Mouse (Mus musculus): ENCODE results near the gene Scaf11. TPM values are rescaled to one million over a fixed set of nuclear protein-coding genes. Genes with fewer than 3 reads are reported as not detected.
"Not testable (repeated sequence)": the region's sequence is repeated elsewhere in the genome, so short reads cannot be mapped to it uniquely, and the experiment has no call there.

Gene Scaf11
- total RNA-seq (2021), result 10 to 100 TPM; 49.9 to 50.3 TPM
- long read RNA-seq, full-length matches to known transcripts, result 3 of 9 reads
- long read RNA-seq, partial matches to known transcripts, result 4 of 9 reads
- long read RNA-seq, other reads (novel, unspliced or antisense), result 2 of 9 reads

GRCm38 (mm10) chr15:96460730-96461540 is at the start of gene Scaf11:
Scaf11 (minus strand) TSS chr15:96460843.
- peak; percentile 92 to 97 for DNase-seq (ENCODE audit: low spot score in 2 of 2)

GRCm38 (mm10) chr15:96507097-96507840 is 46.6 kb upstream of the Scaf11 start:
- DNase-seq (ENCODE audit: low spot score in 2 of 2), result peak; percentile 65 to 70

- no peak for DNase-seq (ENCODE audit: low spot score in 2 of 2)
Observed at GRCm38 (mm10) chr15:96497646-96498045, 37.0 kb upstream of the Scaf11 start.

- no peak for DNase-seq (ENCODE audit: low spot score in 2 of 2)
Observed at GRCm38 (mm10) chr15:96494279-96494678, 33.6 kb upstream of the Scaf11 start.

- no peak for DNase-seq (ENCODE audit: low spot score in 2 of 2)
Observed at GRCm38 (mm10) chr15:96493573-96493972, 32.9 kb upstream of the Scaf11 start.

- DNase-seq (ENCODE audit: low spot score in 2 of 2), result not testable (repeated sequence)
Observed at GRCm38 (mm10) chr15:96492919-96493318, 32.3 kb upstream of the Scaf11 start.

GRCm38 (mm10) chr15:96491861-96492641 is 31.4 kb upstream of the Scaf11 start:
- no peak for DNase-seq (ENCODE audit: low spot score in 2 of 2)

GRCm38 (mm10) chr15:96491421-96491820 is 30.8 kb upstream of the Scaf11 start:
- DNase-seq (ENCODE audit: low spot score in 2 of 2), result no peak

- DNase-seq (ENCODE audit: low spot score in 2 of 2), result no peak
Observed at GRCm38 (mm10) chr15:96490123-96490522, 29.5 kb upstream of the Scaf11 start.

GRCm38 (mm10) chr15:96488941-96489786 is 28.5 kb upstream of the Scaf11 start:
- DNase-seq (ENCODE audit: low spot score in 2 of 2), result no peak

- DNase-seq (ENCODE audit: low spot score in 2 of 2), result no peak
Observed at GRCm38 (mm10) chr15:96487066-96487698, 26.5 kb upstream of the Scaf11 start.

- no peak for DNase-seq (ENCODE audit: low spot score in 2 of 2)
Observed at GRCm38 (mm10) chr15:96480822-96481221, 20.2 kb upstream of the Scaf11 start.

GRCm38 (mm10) chr15:96478006-96478405 is 17.4 kb upstream of the Scaf11 start:
- DNase-seq (ENCODE audit: low spot score in 2 of 2), result no peak

- peak; percentile 89 to 92 for DNase-seq (ENCODE audit: low spot score in 2 of 2)
Observed at GRCm38 (mm10) chr15:96476359-96476758, 15.7 kb upstream of the Scaf11 start.

GRCm38 (mm10) chr15:96475571-96475972 is 14.9 kb upstream of the Scaf11 start:
- no peak for DNase-seq (ENCODE audit: low spot score in 2 of 2)

- no peak for DNase-seq (ENCODE audit: low spot score in 2 of 2)
Observed at GRCm38 (mm10) chr15:96474325-96474955, 13.8 kb upstream of the Scaf11 start.

GRCm38 (mm10) chr15:96473920-96474319 is 13.3 kb upstream of the Scaf11 start:
- DNase-seq (ENCODE audit: low spot score in 2 of 2), result no peak

- DNase-seq (ENCODE audit: low spot score in 2 of 2), result no peak
Observed at GRCm38 (mm10) chr15:96468316-96468715, 7.7 kb upstream of the Scaf11 start.

- no peak for DNase-seq (ENCODE audit: low spot score in 2 of 2)
Observed at GRCm38 (mm10) chr15:96467844-96468243, 7.2 kb upstream of the Scaf11 start.
